Mouse (Mus musculus) olfactory bulb, adult 2 months (tissue): ENCODE results near the gene Rbm7. TPM values are rescaled to one million over a fixed set of nuclear protein-coding genes. Genes with fewer than 3 reads are reported as not detected.
"Not testable (repeated sequence)": the region's sequence is repeated elsewhere in the genome, so short reads cannot be mapped to it uniquely, and the experiment has no call there.

Source experiments
- H3K27ac ChIP-seq: fragments of 200-500 bp; 2 replicates; pipeline ENCODE4 v1.5.1; 2012; ENCODE audit warnings: low read depth, low read length; ENCODE audit not compliant: insufficient read depth
- H3K4me1 ChIP-seq: fragments of 200-500 bp; 2 replicates; pipeline ENCODE4 v1.6.1; 2012; ENCODE audit warnings: low read length; ENCODE audit not compliant: control insufficient read depth, insufficient read depth
- H3K4me3 ChIP-seq: fragments of 200-500 bp; 2 replicates; pipeline ENCODE4 v1.5.1; 2012; ENCODE audit warnings: mild to moderate bottlenecking, low read depth, low read length, moderate library complexity; ENCODE audit not compliant: insufficient read depth
- CTCF ChIP-seq: fragments of 200-500 bp; IDR thresholded peaks from 2 replicates; pipeline ENCODE4 v1.5.1; 2012; ENCODE audit warnings: low read depth, mild to moderate bottlenecking, low read length, moderate library complexity; ENCODE audit not compliant: insufficient read depth
- POLR2A ChIP-seq: fragments of 200-500 bp; IDR thresholded peaks from 2 replicates; pipeline ENCODE4 v1.6.1; 2012; ENCODE audit warnings: mild to moderate bottlenecking, low read depth, low read length, moderate library complexity; ENCODE audit not compliant: insufficient read depth
- WGBS: fragments of 180-500 bp; shearing (Covaris S2); methylation state at CpG from one replicate; pipeline ENCODE4 v1.1.7; 2018; 5-methylcytosine and 5-hydroxymethylcytosine counted together
- polyA plus RNA-seq: library from polyadenylated mRNA; stranded (reverse); fragments of >200 nt; gene quantifications from 2 replicates; pipeline ENCODE4 v1.2.4, GENCODE M21; 2012; ENCODE audit warnings: low replicate concordance; ENCODE audit not compliant: missing spikeins, insufficient read depth, insufficient read length

Gene Rbm7
- polyA plus RNA-seq = not detected in 2 replicates

GRCm38 (mm10) chr9:48494817-48495547, at the start of gene Rbm7, which contains the start of gene Gm5617:
Gene Rbm7 (minus strand): TSS chr9:48495299.
Gene Gm5617 (plus strand): TSS chr9:48495442.
- Histone ChIP-seq H3K4me1 (0 out of 2 replicates have a peak, but pooled peaks cover 2% of the 10 kb centered on the region), H3K4me3 (peak within 1 kb of the TSS; percentile 86), H3K27ac (peak within 1 kb of the TSS; percentile 91)
- WGBS = under 1% methylated on average over 72 of the region's 72 CpGs
- TF ChIP-seq POLR2A (peak; percentile 95), CTCF (no peak)

- Histone ChIP-seq H3K4me1 (peaks cover 7% of the 10 kb centered on the region; the same call in 1 of the 2 replicates), H3K4me3 (no peak overlapping the region), H3K27ac (no peak overlapping the region)
- TF ChIP-seq POLR2A (no peak), CTCF (no peak)
- WGBS = 10% methylated on average over 12 of the region's 12 CpGs
Measured at GRCm38 (mm10) chr9:48538688-48539087, 43.6 kb upstream of the Rbm7 start.

- TF ChIP-seq CTCF (no peak), POLR2A (no peak)
- WGBS = 11% methylated on average over 17 of the region's 17 CpGs
- no peak overlapping the region for H3K4me3 ChIP-seq
- H3K4me1 ChIP-seq = peaks cover 7% of the 10 kb centered on the region; the same call in 1 of the 2 replicates
- no peak overlapping the region for H3K27ac ChIP-seq
Measured at GRCm38 (mm10) chr9:48538044-48538645, 43.0 kb upstream of the Rbm7 start.

- 63% methylated on average over 1 of the region's 1 CpGs for WGBS
- H3K4me1 ChIP-seq, H3K4me3 ChIP-seq, H3K27ac ChIP-seq: not testable (repeated sequence)
Measured at GRCm38 (mm10) chr9:48537616-48538015, 42.5 kb upstream of the Rbm7 start.

GRCm38 (mm10) chr9:48536414-48536813, 41.3 kb upstream of the Rbm7 start:
- no peak overlapping the region for H3K4me3 ChIP-seq
- WGBS = 91% methylated on average over 1 of the region's 1 CpGs
- peaks cover 7% of the 10 kb centered on the region; the same call in 1 of the 2 replicates for H3K4me1 ChIP-seq
- TF ChIP-seq POLR2A (no peak), CTCF (no peak)
- no peak overlapping the region for H3K27ac ChIP-seq

- Histone ChIP-seq H3K4me3 (no peak overlapping the region), H3K4me1 (no peaks in the 10 kb centered on the region), H3K27ac (no peak overlapping the region)
- WGBS = 91% methylated on average over 2 of the region's 2 CpGs
- TF ChIP-seq CTCF = no peak
- TF ChIP-seq POLR2A = no peak
Measured at GRCm38 (mm10) chr9:48532730-48533129, 37.6 kb upstream of the Rbm7 start.

GRCm38 (mm10) chr9:48532203-48532602, 37.1 kb upstream of the Rbm7 start:
- TF ChIP-seq POLR2A (no peak), CTCF (no peak)
- no peak overlapping the region for H3K4me3 ChIP-seq
- H3K27ac ChIP-seq = no peak overlapping the region
- no peaks in the 10 kb centered on the region for H3K4me1 ChIP-seq
- 54% methylated on average over 3 of the region's 3 CpGs for WGBS

GRCm38 (mm10) chr9:48531294-48531693, 36.2 kb upstream of the Rbm7 start:
- 88% methylated on average over 4 of the region's 4 CpGs for WGBS
- TF ChIP-seq CTCF = no peak
- no peak for TF ChIP-seq POLR2A

GRCm38 (mm10) chr9:48526520-48526919, 31.4 kb upstream of the Rbm7 start:
- Histone ChIP-seq H3K4me3 (no peak overlapping the region), H3K4me1 (no peaks in the 10 kb centered on the region), H3K27ac (no peak overlapping the region)
- 96% methylated on average over 4 of the region's 4 CpGs for WGBS
- TF ChIP-seq POLR2A = no peak
- no peak for TF ChIP-seq CTCF

More at GRCm38 (mm10) chr9:48531294-48531693, 36.2 kb upstream of the Rbm7 start:
- Histone ChIP-seq H3K4me3 (no peak overlapping the region), H3K4me1 (no peaks in the 10 kb centered on the region), H3K27ac (no peak overlapping the region)
